Mouse (Mus musculus) heart, postnatal 4 days (tissue): Measurements from ENCODE around the gene Rab11fip3. TPM values are rescaled to one million over a fixed set of nuclear protein-coding genes. Genes with fewer than 3 reads are reported as not detected.
"Not testable (repeated sequence)": the region's sequence is repeated elsewhere in the genome, so short reads cannot be mapped to it uniquely, and the experiment has no call there.

ENCODE experiments used
- DNase-seq: peaks from one replicate; pipeline ENCODE4 v3.0.0; 2021
- total RNA-seq, 2 experiments: library from RNA; stranded (reverse); gene quantifications; 2 replicates each; pipeline ENCODE4 v1.2.3; 2021

Gene Rab11fip3
- 10 to 100 TPM; 21.0 to 22.9 TPM for total RNA-seq

- DNase-seq: peak; percentile 79
Observed at GRCm38 (mm10) chr17:26068831-26069739, at the start of gene Rab11fip3. TSS of gene Rab11fip3 (minus strand) at chr17:26069555.

GRCm38 (mm10) chr17:26116503-26117258, 47.3 kb upstream of the Rab11fip3 start:
- DNase-seq: no peak

- DNase-seq: no peak
Observed at GRCm38 (mm10) chr17:26115956-26116487, 46.7 kb upstream of the Rab11fip3 start.

GRCm38 (mm10) chr17:26115205-26115898, 46.0 kb upstream of the Rab11fip3 start:
- no peak for DNase-seq

GRCm38 (mm10) chr17:26114461-26114860, 45.1 kb upstream of the Rab11fip3 start:
- DNase-seq: not testable (repeated sequence)

- no peak for DNase-seq
Observed at GRCm38 (mm10) chr17:26114061-26114460, 44.7 kb upstream of the Rab11fip3 start.

- DNase-seq: peak; percentile 53
Observed at GRCm38 (mm10) chr17:26113181-26113948, 44.0 kb upstream of the Rab11fip3 start, which contains the start of gene Tmem8. TSS of gene Tmem8 (plus strand) at chr17:26113299.

GRCm38 (mm10) chr17:26112751-26113150, 43.4 kb upstream of the Rab11fip3 start:
- DNase-seq: no peak

GRCm38 (mm10) chr17:26111722-26112121, 42.4 kb upstream of the Rab11fip3 start:
- no peak for DNase-seq

- no peak for DNase-seq
Observed at GRCm38 (mm10) chr17:26111024-26111423, 41.7 kb upstream of the Rab11fip3 start.

- no peak for DNase-seq
Observed at GRCm38 (mm10) chr17:26110156-26110555, 40.8 kb upstream of the Rab11fip3 start.

- no peak for DNase-seq
Observed at GRCm38 (mm10) chr17:26105619-26106018, 36.3 kb upstream of the Rab11fip3 start.

GRCm38 (mm10) chr17:26101478-26101877, 32.1 kb upstream of the Rab11fip3 start:
- DNase-seq: no peak

- no peak for DNase-seq
Observed at GRCm38 (mm10) chr17:26100166-26100565, 30.8 kb upstream of the Rab11fip3 start.

GRCm38 (mm10) chr17:26099316-26099715, 30.0 kb upstream of the Rab11fip3 start:
- not testable (repeated sequence) for DNase-seq

- DNase-seq: no peak
Observed at GRCm38 (mm10) chr17:26098461-26098860, 29.1 kb upstream of the Rab11fip3 start.

GRCm38 (mm10) chr17:26095121-26095740, 25.9 kb upstream of the Rab11fip3 start, which contains the start of gene Nme4:
TSS of gene Nme4 (minus strand) at chr17:26095602.
- DNase-seq: peak; percentile 51

GRCm38 (mm10) chr17:26094531-26095110, 25.3 kb upstream of the Rab11fip3 start:
- no peak for DNase-seq

GRCm38 (mm10) chr17:26089905-26090632, 20.7 kb upstream of the Rab11fip3 start, which contains the start of gene Decr2:
TSS of gene Decr2 (minus strand) at chr17:26090337.
- DNase-seq: peak; percentile 91
